Mouse (Mus musculus) thymus, postnatal 25 days (tissue): ENCODE measurements around the gene Dnah5.
A peak's percentile ranks its signal among the peaks of the same experiment; 100 is the strongest.

ENCODE experiments used
- DNase-seq: peaks from one replicate; pipeline ENCODE4 v3.0.0; 2022

The Dnah5 gene

DNA sequence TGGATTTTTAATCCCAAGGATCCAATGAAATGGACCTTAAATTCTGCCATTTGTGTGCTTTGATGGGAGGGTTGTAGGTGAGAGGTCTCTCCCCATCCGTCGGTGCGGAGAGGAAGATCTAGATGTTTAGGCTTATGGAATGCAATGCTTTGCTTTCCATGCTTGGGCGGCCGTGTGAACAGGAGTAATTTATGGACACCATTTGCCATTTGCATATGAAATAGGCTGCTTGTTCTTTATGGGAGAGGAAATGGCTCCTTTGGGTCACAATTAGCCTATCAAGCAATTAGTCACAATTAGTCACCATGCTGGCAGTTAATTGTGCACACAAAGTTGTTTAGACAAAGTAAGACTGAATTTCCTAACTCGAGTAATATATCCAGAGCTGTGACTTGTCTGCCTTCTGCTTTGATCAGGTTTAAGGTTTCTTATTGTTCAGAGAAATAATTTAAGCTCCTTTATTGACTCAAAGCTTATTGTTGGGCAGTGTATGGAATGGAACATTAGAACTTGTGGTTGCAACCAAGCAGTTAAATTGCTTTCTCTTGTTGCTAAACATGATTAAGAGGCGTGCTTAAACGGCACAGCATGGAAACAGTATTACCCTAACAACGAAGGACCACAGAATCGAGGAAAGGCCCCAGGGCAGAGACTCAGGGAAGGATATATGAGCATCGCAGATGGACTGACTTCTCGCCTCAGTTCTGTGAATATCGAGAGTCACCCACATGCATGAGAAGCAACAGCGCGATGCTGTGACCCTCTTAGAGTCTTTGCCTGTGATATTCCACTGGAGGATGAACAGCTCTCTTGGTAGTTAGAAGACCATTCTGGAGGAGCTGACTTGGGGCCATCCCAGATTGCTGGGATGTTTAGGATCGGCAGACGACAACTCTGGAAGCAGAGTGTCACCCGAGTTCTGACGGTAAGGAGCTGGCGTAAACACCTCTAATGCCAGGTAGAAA is at the start of gene Dnah5:
Dnah5 (plus strand) TSS at position 642 of the 965 bp plus-strand sequence.
- no peak for DNase-seq

DNA sequence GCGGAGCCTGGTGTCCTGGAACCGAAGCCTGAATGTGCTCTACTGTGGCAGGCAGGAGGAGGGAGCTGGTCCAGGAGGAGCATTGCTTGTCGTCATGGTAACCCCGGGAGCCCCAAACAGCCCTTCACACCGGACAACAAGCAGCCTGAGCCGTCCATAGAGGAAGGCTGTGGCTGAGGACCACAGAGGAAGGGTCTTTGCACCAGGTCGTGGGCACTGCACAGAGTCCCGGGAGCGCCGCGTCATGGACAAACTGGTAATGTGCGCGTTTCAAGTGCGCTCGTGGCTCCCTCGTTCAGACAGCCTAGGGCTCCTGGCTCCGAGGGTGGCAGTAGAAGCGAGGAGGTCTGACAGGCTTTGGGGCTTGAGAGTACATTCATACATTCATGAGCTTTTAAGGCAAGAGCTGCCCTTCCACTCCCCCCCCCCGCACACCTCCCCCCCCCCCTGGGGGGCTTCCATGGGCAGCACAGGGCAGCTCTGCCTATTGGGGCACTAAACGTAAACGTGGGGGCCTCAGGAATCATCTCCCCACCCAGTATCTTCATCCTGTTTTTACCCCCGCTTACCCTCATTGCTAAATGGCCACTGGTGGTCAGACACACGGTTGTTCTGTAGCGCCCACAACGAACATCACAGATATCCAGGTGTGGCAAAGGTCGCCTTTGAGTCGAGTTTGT is 48.6 kb upstream of the Dnah5 start:
- DNase-seq = no peak

DNA sequence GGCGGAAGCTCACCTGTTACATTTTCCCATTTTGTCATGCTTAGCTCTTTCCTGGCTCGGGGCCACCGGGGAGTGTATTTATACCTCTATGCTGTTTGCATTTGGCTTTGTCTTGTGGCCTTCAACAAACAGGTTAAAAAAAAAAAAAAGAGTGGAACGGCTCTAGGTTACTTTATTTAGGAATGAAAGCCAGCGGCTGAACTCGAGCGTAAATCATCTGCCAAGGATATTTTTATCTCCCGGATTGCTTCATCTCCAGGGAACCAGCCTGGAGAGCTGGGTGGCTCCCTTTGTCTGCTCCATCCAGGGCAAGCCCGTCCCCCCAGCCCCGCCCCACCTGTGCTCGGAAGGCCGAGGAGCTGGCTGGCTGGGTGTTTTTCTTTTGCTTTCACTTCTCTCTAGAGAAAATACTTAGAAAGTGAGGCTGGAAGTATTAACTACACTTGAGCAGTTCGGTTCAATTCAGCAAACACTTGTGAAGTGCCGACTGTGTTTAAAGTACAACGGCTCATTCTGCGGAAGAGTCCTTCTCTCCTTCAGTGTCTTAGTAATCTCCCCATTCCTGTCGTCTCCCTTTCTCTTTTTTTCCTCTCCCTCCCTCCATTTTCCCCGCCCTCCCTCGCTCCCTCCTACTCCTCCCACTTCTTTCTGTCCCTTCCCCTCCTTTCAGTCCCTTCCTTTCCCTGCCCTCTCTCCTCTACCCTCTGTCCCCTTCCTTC is 44.6 kb upstream of the Dnah5 start:
- peak; percentile 42 for DNase-seq

DNA sequence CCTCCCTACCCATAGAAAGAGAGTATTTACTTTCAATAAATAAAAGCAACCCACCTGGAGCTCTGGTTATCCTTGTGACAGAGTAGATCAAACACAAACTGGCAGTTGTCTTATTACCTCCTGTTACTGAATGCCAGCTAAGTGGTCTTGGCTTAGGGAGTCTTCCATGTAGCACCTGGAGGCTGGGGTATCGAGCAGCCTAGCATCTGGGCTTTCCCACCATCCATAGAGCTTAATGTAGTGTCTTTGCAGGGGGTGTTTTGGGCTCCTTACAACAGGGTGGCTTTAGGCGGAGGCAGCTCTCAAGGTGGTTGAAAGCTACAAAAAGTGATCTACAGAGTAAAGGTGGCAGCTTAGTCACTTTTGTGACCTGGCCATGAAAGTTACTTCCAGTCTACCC is 41.3 kb upstream of the Dnah5 start:
- no peak for DNase-seq

DNA sequence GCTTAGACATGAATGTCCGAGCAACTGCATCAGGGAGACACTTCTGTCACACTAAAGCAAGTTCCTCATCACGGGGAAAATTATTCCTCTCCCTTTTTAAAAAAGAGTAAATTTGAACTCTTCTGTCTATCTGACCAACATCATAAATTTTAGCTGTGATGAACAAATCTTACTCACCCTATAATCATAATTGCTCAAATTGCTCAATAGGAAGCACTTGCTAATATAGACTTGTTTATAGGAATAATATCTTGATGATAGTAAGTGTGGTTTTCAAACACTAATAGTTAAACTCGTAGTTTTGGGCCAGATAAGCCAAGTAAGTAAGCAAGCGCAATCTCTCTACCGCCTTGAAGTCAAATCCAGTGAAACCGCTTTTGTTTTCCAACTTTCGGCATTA is 38.3 kb upstream of the Dnah5 start:
- no peak for DNase-seq

DNA sequence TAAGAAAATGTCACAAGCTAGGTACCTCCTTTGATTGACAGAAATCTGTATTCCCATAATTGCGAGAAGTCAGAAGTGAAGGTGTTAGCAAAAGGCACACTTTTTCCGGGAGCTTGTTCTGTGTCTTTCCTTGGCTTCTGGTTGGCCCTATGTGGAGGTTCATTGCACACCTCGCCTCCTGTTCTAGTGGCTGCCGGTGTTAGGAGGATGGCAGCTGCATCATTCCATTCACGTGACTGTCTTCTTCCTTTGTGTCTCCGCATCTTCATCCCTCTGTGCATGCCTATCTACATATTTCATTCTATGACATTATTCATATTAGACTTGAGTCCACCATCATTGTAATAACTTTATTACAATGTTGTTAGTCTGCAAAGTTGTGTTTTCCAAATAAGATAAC is 37.5 kb upstream of the Dnah5 start:
- DNase-seq = no peak

DNA sequence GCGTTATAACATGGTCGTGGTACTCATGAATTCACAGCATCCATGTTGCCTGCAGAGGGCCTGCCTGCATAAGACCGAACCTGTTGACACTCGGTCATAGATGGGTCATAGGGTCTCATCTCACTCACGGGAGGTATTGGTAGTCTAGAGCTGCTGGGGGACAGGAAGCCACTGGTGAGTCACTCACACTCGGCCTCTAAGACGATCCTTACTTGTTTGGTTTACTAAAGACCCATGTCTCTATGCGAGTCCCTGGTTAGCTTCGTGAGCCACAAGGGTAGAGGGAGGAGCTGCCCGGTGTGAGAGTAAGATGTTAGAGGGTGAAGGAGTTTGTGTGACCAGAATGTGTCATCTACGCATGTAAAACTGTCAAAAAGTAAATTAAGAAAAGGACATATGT is 24.6 kb upstream of the Dnah5 start:
- no peak for DNase-seq

GRCm38 (mm10) chr15:28179556-28179955 is 24.0 kb upstream of the Dnah5 start:
- DNase-seq = no peak

DNA sequence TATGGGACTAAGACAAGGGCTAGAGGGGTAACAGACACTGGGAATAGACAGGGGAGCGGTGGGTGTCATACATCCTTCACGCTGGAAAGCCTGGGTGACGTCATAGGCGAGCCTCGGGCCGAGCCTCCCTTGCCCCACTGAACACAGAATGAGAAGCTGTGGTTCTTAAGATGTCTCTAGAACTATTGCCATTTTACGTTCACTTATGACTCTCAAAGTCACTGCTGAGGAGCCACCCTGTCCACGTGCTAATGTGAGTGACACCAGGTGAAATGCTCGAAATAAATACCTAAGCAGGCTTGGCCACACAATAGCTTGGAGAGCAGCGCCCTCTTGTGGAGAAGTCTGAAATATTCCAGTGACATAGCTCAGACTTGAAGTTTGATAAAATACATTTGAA is 21.7 kb upstream of the Dnah5 start:
- DNase-seq = peak; percentile 73

DNA sequence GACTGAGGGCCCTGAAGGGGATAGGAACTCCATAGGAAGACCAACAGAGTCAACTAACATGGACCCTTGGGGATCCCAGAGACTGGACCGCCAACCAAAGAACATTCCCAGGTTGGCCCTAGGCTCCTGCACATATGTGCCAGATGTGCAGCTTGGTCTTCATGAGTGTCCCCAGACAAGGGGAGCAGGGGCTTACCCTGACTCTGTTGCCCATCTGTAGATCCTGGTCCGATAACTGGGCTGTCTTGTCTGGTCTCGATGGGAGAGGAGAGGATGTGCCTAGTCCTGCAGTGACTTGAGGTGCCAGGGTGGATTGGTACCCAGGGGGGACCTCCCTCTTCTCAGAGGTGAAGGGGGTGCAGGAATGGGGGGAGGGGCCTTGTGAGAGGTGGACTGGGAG is 21.0 kb upstream of the Dnah5 start:
- DNase-seq = no peak

- peak; percentile 70 for DNase-seq
Measured at GRCm38 (mm10) chr15:28187472-28188360, 15.8 kb upstream of the Dnah5 start.

DNA sequence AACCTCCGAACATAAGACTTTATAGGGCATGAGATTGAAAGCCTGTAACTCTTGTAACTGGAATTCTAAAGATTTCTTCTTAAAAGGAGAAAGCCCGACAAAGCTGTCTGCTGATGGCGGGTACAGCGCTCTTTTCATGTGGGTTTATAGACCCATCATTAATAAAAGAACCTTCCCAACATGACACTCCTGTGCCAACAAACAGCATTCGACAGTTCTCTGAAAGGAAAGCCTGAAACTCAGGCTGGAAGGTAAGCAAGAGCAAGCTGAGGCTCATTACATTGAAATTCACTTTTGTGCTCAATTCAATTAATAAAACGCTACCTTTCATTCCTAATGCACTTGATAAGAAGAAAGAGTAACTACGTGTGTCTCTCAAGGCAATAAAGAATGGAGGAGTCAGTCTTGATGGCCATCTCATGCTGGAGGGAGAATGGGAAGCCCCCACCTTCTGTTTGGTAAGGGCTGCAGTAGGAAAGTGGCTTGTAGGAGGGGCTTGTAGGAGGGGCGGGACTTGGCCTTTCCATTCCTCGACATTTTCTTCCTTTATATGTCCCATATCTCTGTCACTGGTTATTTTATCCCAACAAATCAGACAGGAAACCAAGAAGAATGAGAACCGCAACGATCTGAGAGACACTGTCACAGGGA is 15.1 kb upstream of the Dnah5 start:
- DNase-seq = no peak

- peak; percentile 35 for DNase-seq
Measured at GRCm38 (mm10) chr15:28189668-28190067, 13.9 kb upstream of the Dnah5 start.

DNA sequence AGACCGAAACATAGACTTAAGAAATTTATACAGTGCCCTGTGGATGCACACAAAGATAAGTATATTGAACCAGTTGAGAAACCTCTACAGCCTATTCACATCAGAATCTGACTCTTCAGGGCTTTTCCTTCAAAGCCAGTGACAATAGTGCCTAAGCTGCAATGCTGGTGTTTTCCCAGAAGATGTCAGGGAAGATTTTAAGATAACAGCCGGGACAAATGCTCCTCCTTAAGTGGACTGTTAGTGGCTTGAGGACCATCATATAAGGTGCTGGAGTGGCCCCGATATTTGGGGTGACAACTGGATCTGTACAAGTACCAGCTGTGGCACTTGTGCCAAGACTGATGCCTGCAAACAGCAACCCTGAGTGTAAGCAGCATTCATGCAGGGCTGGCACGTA is 4.9 kb upstream of the Dnah5 start:
- no peak for DNase-seq

DNA sequence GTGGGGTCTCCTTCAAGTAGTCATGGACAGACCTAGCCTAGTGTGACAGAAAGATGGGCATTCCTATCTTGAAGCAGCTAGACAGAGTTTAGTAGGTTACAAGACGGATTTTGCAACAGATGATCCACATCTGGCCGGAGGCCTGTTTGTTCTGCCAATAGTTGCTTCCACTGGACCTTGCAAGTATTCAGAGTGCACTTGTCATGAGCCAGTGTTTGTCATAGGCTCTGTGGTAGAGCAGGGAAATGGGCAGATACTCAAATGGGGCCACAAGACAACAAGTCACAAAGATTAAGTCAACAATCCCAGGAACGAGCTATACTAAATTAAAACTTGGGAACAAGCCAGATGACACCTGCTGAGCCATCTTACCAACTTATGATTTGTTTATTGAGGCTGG is 1.1 kb downstream of the Dnah5 start:
- no peak for DNase-seq

DNA sequence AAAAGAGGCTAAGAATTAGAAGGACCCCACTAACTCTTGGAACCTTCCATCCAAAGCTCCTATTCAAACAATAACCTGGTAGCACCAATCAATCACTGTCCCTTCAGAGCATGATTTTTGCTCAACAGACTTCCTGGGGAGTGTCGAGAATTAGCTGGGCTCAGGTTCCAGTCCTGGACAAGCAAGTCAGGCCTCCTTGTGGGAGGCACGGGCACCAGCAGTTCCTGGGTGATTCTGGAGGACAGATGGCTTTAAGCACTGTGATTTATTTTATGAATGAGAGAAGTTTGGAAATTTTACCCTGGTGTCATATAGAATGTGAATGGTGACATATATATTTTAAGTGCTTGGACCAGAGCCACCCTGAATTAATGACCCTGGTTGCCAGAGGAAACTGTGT is 4.0 kb downstream of the Dnah5 start:
- no peak for DNase-seq

- no peak for DNase-seq
Measured at GRCm38 (mm10) chr15:28213057-28213456, 9.5 kb downstream of the Dnah5 start.

DNA sequence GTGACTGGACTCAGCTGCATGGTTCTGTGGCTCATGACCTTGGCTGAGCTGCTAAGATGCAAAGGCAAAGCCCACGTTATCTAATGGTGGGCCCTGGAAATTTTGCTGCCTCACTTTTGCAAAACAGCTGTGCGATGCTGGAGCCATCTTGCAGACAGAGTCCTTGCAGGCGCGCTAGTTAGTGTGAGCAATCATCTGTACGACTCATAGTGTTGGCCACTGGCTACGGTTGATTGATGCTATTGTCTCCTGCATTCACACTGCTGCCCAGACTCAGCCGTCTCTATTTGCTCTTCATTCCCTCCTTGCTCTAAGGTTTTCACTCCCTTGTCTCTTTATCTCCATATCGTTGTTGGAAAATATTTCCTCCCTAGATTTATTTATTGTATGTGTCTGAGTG is 12.8 kb downstream of the Dnah5 start:
- no peak for DNase-seq

DNA sequence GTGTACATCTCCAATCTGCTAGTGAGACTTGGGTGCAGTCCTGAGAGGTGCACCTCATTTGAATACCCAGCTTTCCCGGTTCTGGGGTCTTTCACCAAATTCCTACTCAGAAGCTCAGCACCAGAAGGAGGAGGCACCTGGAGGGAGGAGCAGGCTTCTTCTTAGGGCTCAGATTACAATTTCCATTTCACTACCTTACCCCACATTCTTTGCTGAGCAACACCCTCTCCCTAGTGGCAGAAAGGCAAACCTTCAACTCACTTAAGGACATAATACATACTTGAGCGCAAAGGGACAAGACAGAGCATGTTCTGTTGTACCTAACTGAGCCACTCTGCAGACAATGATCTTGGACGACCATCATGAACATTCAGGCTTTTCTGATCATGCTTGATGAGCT is 23.8 kb downstream of the Dnah5 start:
- DNase-seq = no peak

DNA sequence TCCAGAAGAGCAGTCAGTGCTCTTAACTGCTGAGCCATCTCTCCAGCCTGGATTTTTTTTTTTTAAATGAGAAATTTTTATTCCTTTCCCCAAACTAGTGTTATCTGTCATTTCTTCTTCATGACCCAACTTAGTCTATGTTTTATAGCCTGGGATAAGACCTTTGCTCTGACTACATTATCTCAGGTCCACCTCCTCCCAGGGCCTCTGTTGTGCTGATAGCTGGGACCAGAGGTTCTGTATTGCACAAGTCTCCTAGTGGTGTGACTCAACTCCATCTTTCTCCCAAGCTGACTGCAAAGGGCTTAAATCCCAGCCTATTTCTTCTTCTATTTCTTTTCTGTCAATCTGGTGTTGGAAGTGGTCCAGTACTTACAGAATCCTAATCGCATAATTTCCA is 56.7 kb downstream of the Dnah5 start:
- no peak for DNase-seq

DNA sequence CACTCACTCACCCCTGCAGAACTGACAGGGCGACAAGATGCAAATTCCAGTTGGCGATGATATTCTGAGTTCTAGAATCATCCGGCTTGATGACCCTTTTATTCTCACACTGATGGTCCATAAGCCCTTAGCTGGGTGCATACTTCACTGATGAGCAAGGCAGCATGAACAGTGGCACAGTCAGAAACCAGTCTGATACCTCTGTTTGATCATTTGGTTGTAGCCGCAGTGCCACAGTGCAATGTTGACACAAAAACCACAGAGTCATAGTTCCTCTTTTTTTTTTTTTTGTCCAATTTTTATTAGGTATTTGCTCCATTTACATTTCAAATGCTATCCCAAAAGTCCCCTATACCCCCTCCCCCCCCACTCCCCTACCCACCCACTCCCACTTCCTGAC is 95.9 kb downstream of the Dnah5 start:
- DNase-seq = no peak

GRCm38 (mm10) chr15:28307131-28307530 is 103.6 kb downstream of the Dnah5 start:
- DNase-seq = no peak
